Mouse (Mus musculus): ENCODE results near the gene Ccdc8.

Gene Ccdc8

GRCm38 (mm10) chr7:16976298-16976697, 16.2 kb upstream of the Ccdc8 start:
- DNase-seq (ENCODE audit: low spot score), result no peak

GRCm38 (mm10) chr7:16978173-16978572, 14.3 kb upstream of the Ccdc8 start:
- DNase-seq (ENCODE audit: low spot score), result no peak

- DNase-seq (ENCODE audit: low spot score), result no peak
Measured at GRCm38 (mm10) chr7:16978593-16978992, 13.9 kb upstream of the Ccdc8 start.

GRCm38 (mm10) chr7:16980348-16980747, 12.2 kb upstream of the Ccdc8 start:
- DNase-seq (ENCODE audit: low spot score), result peak; percentile 63

GRCm38 (mm10) chr7:16982859-16983568, 9.5 kb upstream of the Ccdc8 start, which contains the start of gene Gm42372:
Gene Gm42372 (plus strand): TSS chr7:16983086.
- peak; percentile 49 for DNase-seq (ENCODE audit: low spot score)

GRCm38 (mm10) chr7:16987541-16988149, 4.9 kb upstream of the Ccdc8 start:
- DNase-seq (ENCODE audit: low spot score), result no peak

- DNase-seq (ENCODE audit: low spot score), result no peak
Measured at GRCm38 (mm10) chr7:16988405-16988804, 4.1 kb upstream of the Ccdc8 start.

- no peak for DNase-seq (ENCODE audit: low spot score)
Measured at GRCm38 (mm10) chr7:16990006-16990744, 2.3 kb upstream of the Ccdc8 start.

- DNase-seq (ENCODE audit: low spot score), result peak; percentile 62
Measured at GRCm38 (mm10) chr7:16991681-16992450, 642 bp upstream of the Ccdc8 start.

- peak; percentile 86 for DNase-seq (ENCODE audit: low spot score)
Measured at GRCm38 (mm10) chr7:16993651-16994399, 1.3 kb downstream of the Ccdc8 start.

- DNase-seq (ENCODE audit: low spot score), result no peak
Measured at GRCm38 (mm10) chr7:16994400-16994799, 1.9 kb downstream of the Ccdc8 start.

- DNase-seq (ENCODE audit: low spot score), result no peak
Measured at GRCm38 (mm10) chr7:16995345-16995744, 2.8 kb downstream of the Ccdc8 start.

GRCm38 (mm10) chr7:16999233-16999632, 6.7 kb downstream of the Ccdc8 start:
- no peak for DNase-seq (ENCODE audit: low spot score)

- peak; percentile 66 for DNase-seq (ENCODE audit: low spot score)
Measured at GRCm38 (mm10) chr7:16999650-17000049, 7.1 kb downstream of the Ccdc8 start.

GRCm38 (mm10) chr7:17002375-17003195, 10.1 kb downstream of the Ccdc8 start:
- peak; percentile 76 for DNase-seq (ENCODE audit: low spot score)

GRCm38 (mm10) chr7:17003230-17003960, 10.9 kb downstream of the Ccdc8 start:
- peak; percentile 69 for DNase-seq (ENCODE audit: low spot score)

GRCm38 (mm10) chr7:17004716-17005115, 12.2 kb downstream of the Ccdc8 start:
- DNase-seq (ENCODE audit: low spot score), result no peak

- no peak for DNase-seq (ENCODE audit: low spot score)
Measured at GRCm38 (mm10) chr7:17007300-17007699, 14.8 kb downstream of the Ccdc8 start.

GRCm38 (mm10) chr7:17009326-17010009, 17.0 kb downstream of the Ccdc8 start:
- no peak for DNase-seq (ENCODE audit: low spot score)
